Mouse (Mus musculus) spleen, adult 2 months (tissue): ENCODE results near the gene Zfp992.
"Not testable (repeated sequence)": the region's sequence is repeated elsewhere in the genome, so short reads cannot be mapped to it uniquely, and the experiment has no call there.

ENCODE experiments used
- CTCF ChIP-seq: fragments of 200-500 bp; IDR thresholded peaks from 2 replicates; pipeline ENCODE4 v1.5.1; 2011; ENCODE audit warnings: mild to moderate bottlenecking, inconsistent platforms; ENCODE audit not compliant: insufficient read depth, insufficient read length, insufficient replicate concordance; ENCODE audit errors: extremely low read depth
- POLR2A ChIP-seq: fragments of 200-500 bp; IDR thresholded peaks from 2 replicates; pipeline ENCODE4 v1.6.1; 2011; ENCODE audit warnings: low read depth, low read length, inconsistent platforms

- not testable (repeated sequence) for TF ChIP-seq CTCF, POLR2A
These were observed 19.4 kb upstream of the Zfp992 start for GRCm38 (mm10) chr4:146429467-146429866.
